Mouse (Mus musculus) forebrain, embryonic 12.5 days (tissue): ENCODE results near the gene Akip1. TPM values are rescaled to one million over a fixed set of nuclear protein-coding genes. Genes with fewer than 3 reads are reported as not detected.

ENCODE experiments used
- ATAC-seq: fragments of 200-750 bp; cut with Nextera tagmentation; 2 replicates; pipeline ENCODE4 v1.8.0; 2017; ENCODE audit warnings: moderate TSS enrichment; ENCODE audit not compliant: low FRiP score
- H3K27ac ChIP-seq: fragments of 300-500 bp; sonication (generic); 2 replicates; pipeline ENCODE4 v1.5.1; 2016; ENCODE audit warnings: mild to moderate bottlenecking
- H3K27me3 ChIP-seq: fragments of 300-500 bp; sonication (generic); 2 replicates; pipeline ENCODE4 v1.6.1; 2016; ENCODE audit warnings: mild to moderate bottlenecking
- H3K36me3 ChIP-seq: fragments of 300-500 bp; sonication (generic); replicated peaks from 2 replicates; pipeline ENCODE4 v1.6.1; 2016; ENCODE audit warnings: mild to moderate bottlenecking
- H3K4me1 ChIP-seq: fragments of 300-500 bp; sonication (generic); 2 replicates; pipeline ENCODE4 v1.6.1; 2016
- H3K4me2 ChIP-seq: fragments of 300-500 bp; sonication (generic); 2 replicates; pipeline ENCODE4 v1.6.1; 2016; ENCODE audit warnings: mild to moderate bottlenecking, moderate library complexity
- H3K4me3 ChIP-seq: fragments of 300-500 bp; sonication (generic); replicated peaks from 2 replicates; pipeline ENCODE4 v1.5.1; 2016; ENCODE audit warnings: mild to moderate bottlenecking
- H3K9ac ChIP-seq: fragments of 300-500 bp; sonication (generic); 2 replicates; pipeline ENCODE4 v1.6.1; 2016; ENCODE audit warnings: mild to moderate bottlenecking
- H3K9me3 ChIP-seq: fragments of 300-500 bp; sonication (generic); 2 replicates; pipeline ENCODE4 v1.6.1; 2016
- WGBS: fragments of 180-500 bp; shearing (Covaris S2); methylation state at CpG from one replicate; pipeline ENCODE4 v1.1.7; 2016; 5-methylcytosine and 5-hydroxymethylcytosine counted together
- polyA plus RNA-seq: library from polyadenylated mRNA; unstranded; fragments of >200 nt; fragmentation: Nextera tagmentation; extraction: Ambion mirVana; gene quantifications from 2 replicates; pipeline ENCODE4 v1.2.1, GENCODE M21; 2016

Gene Akip1
- polyA plus RNA-seq, 1 experiment from 2014 or later, result 17.4 TPM

- no peak overlapping the region for H3K4me3 ChIP-seq
- WGBS, result 91% methylated on average over 7 of the region's 7 CpGs
- peaks cover 32% of the 10 kb centered on the region for H3K36me3 ChIP-seq
- no peak for ATAC-seq
- H3K4me2 ChIP-seq, result no peak overlapping the region
- no peak overlapping the region for H3K9ac ChIP-seq
- H3K9me3 ChIP-seq, result no peaks in the 10 kb centered on the region
- no peaks in the 10 kb centered on the region; the same call in 1 of the 2 replicates for H3K4me1 ChIP-seq
- no peaks in the 10 kb centered on the region for H3K27me3 ChIP-seq
- no peak overlapping the region for H3K27ac ChIP-seq
Measured at GRCm38 (mm10) chr7:109712198-109712597, 8.7 kb downstream of the Akip1 start.

GRCm38 (mm10) chr7:109713434-109713982 lies 10.0 kb downstream of the Akip1 start:
- H3K36me3 ChIP-seq, result peaks cover 32% of the 10 kb centered on the region
- no peak overlapping the region for H3K27ac ChIP-seq
- H3K9ac ChIP-seq, result no peak overlapping the region
- no peak overlapping the region for H3K4me3 ChIP-seq
- H3K4me2 ChIP-seq, result no peak overlapping the region
- WGBS, result 84% methylated on average over 2 of the region's 2 CpGs
- ATAC-seq, result no peak
- H3K27me3 ChIP-seq, result no peaks in the 10 kb centered on the region
- no peaks in the 10 kb centered on the region for H3K9me3 ChIP-seq
- no peaks in the 10 kb centered on the region; the same call in 1 of the 2 replicates for H3K4me1 ChIP-seq

GRCm38 (mm10) chr7:109719286-109719685 lies 15.8 kb downstream of the Akip1 start:
- ATAC-seq, result no peak
- 70% methylated on average over 9 of the region's 9 CpGs for WGBS
- Histone ChIP-seq H3K4me2 (no peak overlapping the region), H3K27me3 (no peaks in the 10 kb centered on the region), H3K9me3 (0 out of 2 replicates have a peak, but pooled peaks cover 3% of the 10 kb centered on the region), H3K9ac (no peak overlapping the region), H3K27ac (no peak overlapping the region), H3K36me3 (no peaks in the 10 kb centered on the region), H3K4me3 (no peak overlapping the region), H3K4me1 (no peaks in the 10 kb centered on the region)

GRCm38 (mm10) chr7:109722618-109723017 lies 19.1 kb downstream of the Akip1 start:
- Histone ChIP-seq H3K36me3 (no peaks in the 10 kb centered on the region), H3K27ac (no peak overlapping the region), H3K4me3 (no peak overlapping the region), H3K27me3 (no peaks in the 10 kb centered on the region), H3K4me2 (no peak overlapping the region), H3K9me3 (0 out of 2 replicates have a peak, but pooled peaks cover 3% of the 10 kb centered on the region), H3K9ac (no peak overlapping the region), H3K4me1 (no peaks in the 10 kb centered on the region)
- whole genome bisulfite sequencing, result 99% methylated on average over 2 of the region's 2 CpGs
- ATAC-seq, result no peak

GRCm38 (mm10) chr7:109723114-109723513 lies 19.6 kb downstream of the Akip1 start:
- Histone ChIP-seq H3K4me1 (no peaks in the 10 kb centered on the region), H3K27me3 (no peaks in the 10 kb centered on the region), H3K9ac (no peak overlapping the region), H3K4me3 (no peak overlapping the region), H3K36me3 (no peaks in the 10 kb centered on the region), H3K9me3 (0 out of 2 replicates have a peak, but pooled peaks cover 3% of the 10 kb centered on the region), H3K27ac (no peak overlapping the region), H3K4me2 (no peak overlapping the region)
- WGBS, result 95% methylated on average over 8 of the region's 8 CpGs
- ATAC-seq, result no peak

- no peak for ATAC-seq
- 92% methylated on average over 5 of the region's 5 CpGs for WGBS
- Histone ChIP-seq H3K36me3 (no peaks in the 10 kb centered on the region), H3K4me3 (no peak within 1 kb of the TSS), H3K4me1 (no peaks in the 10 kb centered on the region), H3K9ac (no peak within 1 kb of the TSS), H3K9me3 (0 out of 2 replicates have a peak, but pooled peaks cover 3% of the 10 kb centered on the region), H3K27ac (no peak within 1 kb of the TSS), H3K4me2 (no peak within 1 kb of the TSS), H3K27me3 (no peaks in the 10 kb centered on the region)
Measured at GRCm38 (mm10) chr7:109723697-109724096, 20.2 kb downstream of the Akip1 start, which contains the start of gene BC051019. BC051019 (minus strand) TSS chr7:109723850.

- Histone ChIP-seq H3K4me1 (no peaks in the 10 kb centered on the region), H3K4me2 (no peak within 1 kb of the TSS), H3K9ac (no peak within 1 kb of the TSS), H3K27me3 (no peaks in the 10 kb centered on the region), H3K36me3 (peaks cover 15% of the 10 kb centered on the region), H3K9me3 (no peaks in the 10 kb centered on the region), H3K27ac (no peak within 1 kb of the TSS), H3K4me3 (no peak within 1 kb of the TSS)
- 92% methylated on average over 5 of the region's 5 CpGs for WGBS
- ATAC-seq, result no peak
Measured at GRCm38 (mm10) chr7:109731626-109732025, 28.1 kb downstream of the Akip1 start, which contains the start of gene Ascl3. Ascl3 (minus strand) TSS chr7:109731726.

GRCm38 (mm10) chr7:109734806-109735205 lies 31.3 kb downstream of the Akip1 start:
- no peak for ATAC-seq
- Histone ChIP-seq H3K36me3 (peaks cover 23% of the 10 kb centered on the region), H3K4me3 (no peak overlapping the region), H3K4me1 (no peaks in the 10 kb centered on the region), H3K9ac (no peak overlapping the region), H3K4me2 (no peak overlapping the region), H3K27ac (no peak overlapping the region), H3K9me3 (no peaks in the 10 kb centered on the region), H3K27me3 (no peaks in the 10 kb centered on the region)
- WGBS, result 94% methylated on average over 4 of the region's 4 CpGs

GRCm38 (mm10) chr7:109739822-109740370 lies 36.4 kb downstream of the Akip1 start:
- Histone ChIP-seq H3K4me1 (no peaks in the 10 kb centered on the region), H3K4me2 (no peak overlapping the region), H3K9ac (no peak overlapping the region), H3K9me3 (no peaks in the 10 kb centered on the region), H3K27me3 (no peaks in the 10 kb centered on the region), H3K4me3 (no peak overlapping the region), H3K36me3 (peaks cover 53% of the 10 kb centered on the region), H3K27ac (no peak overlapping the region)
- ATAC-seq, result no peak
- WGBS, result 91% methylated on average over 5 of the region's 5 CpGs

GRCm38 (mm10) chr7:109741060-109741459 lies 37.6 kb downstream of the Akip1 start:
- Histone ChIP-seq H3K4me1 (no peaks in the 10 kb centered on the region), H3K9me3 (no peaks in the 10 kb centered on the region), H3K9ac (no peak overlapping the region), H3K4me3 (no peak overlapping the region), H3K36me3 (peaks cover 47% of the 10 kb centered on the region), H3K27me3 (no peaks in the 10 kb centered on the region), H3K4me2 (no peak overlapping the region), H3K27ac (no peak overlapping the region)
- WGBS, result 91% methylated on average over 1 of the region's 1 CpGs
- no peak for ATAC-seq

- Histone ChIP-seq H3K4me3 (no peak overlapping the region), H3K9ac (no peak overlapping the region), H3K27ac (no peak overlapping the region), H3K36me3 (peaks cover 41% of the 10 kb centered on the region), H3K9me3 (no peaks in the 10 kb centered on the region), H3K4me2 (no peak overlapping the region), H3K4me1 (no peaks in the 10 kb centered on the region), H3K27me3 (no peaks in the 10 kb centered on the region)
- no peak for ATAC-seq
- WGBS, result 90% methylated on average over 4 of the region's 4 CpGs
Measured at GRCm38 (mm10) chr7:109741703-109742102, 38.2 kb downstream of the Akip1 start.

GRCm38 (mm10) chr7:109747747-109748146 lies 44.3 kb downstream of the Akip1 start:
- Histone ChIP-seq H3K4me3 (no peak overlapping the region), H3K9me3 (no peaks in the 10 kb centered on the region), H3K27ac (no peak overlapping the region), H3K9ac (no peak overlapping the region), H3K36me3 (peaks cover 23% of the 10 kb centered on the region), H3K4me2 (no peak overlapping the region), H3K4me1 (peaks cover 8% of the 10 kb centered on the region), H3K27me3 (no peaks in the 10 kb centered on the region)
- 64% methylated on average over 1 of the region's 1 CpGs for whole genome bisulfite sequencing
- no peak for ATAC-seq
